Mouse (Mus musculus) heart, embryonic 14.5 days (tissue): ENCODE measurements around the gene Ctsf. TPM values are rescaled to one million over a fixed set of nuclear protein-coding genes. Genes with fewer than 3 reads are reported as not detected.
"Not testable (repeated sequence)": the region's sequence is repeated elsewhere in the genome, so short reads cannot be mapped to it uniquely, and the experiment has no call there.

Experiments used
- ATAC-seq: fragments of 200-750 bp; cut with Nextera tagmentation; 2 replicates; pipeline ENCODE4 v1.8.0; 2017; ENCODE audit warnings: low read depth, moderate TSS enrichment; ENCODE audit not compliant: insufficient number of reproducible peaks, insufficient read depth, low FRiP score
- H3K27ac ChIP-seq, 2 experiments: fragments of 200-500 bp in 1 of 2; fragments of 300-500 bp in 1 of 2; sonication (generic) in 1 of 2; replicated peaks in 1 of 2; 2 replicates each; pipeline ENCODE4 v1.5.1; 2012 to 2014; ENCODE audit warnings: low read depth in 2 of 2, low read length in 2 of 2, control low read depth in 1 of 2, mild to moderate bottlenecking in 1 of 2, mixed read lengths in 1 of 2; ENCODE audit not compliant: control insufficient read depth in 1 of 2, insufficient read depth in 1 of 2
- H3K27me3 ChIP-seq: fragments of 300-500 bp; sonication (generic); 2 replicates; pipeline ENCODE4 v1.6.1; 2014; ENCODE audit warnings: mild to moderate bottlenecking, low read length, control low read depth; ENCODE audit not compliant: control insufficient read depth, insufficient read depth
- H3K36me3 ChIP-seq: fragments of 300-500 bp; sonication (generic); 2 replicates; pipeline ENCODE4 v1.6.1; 2014; ENCODE audit warnings: mild to moderate bottlenecking, control low read depth, low read length, mixed read lengths; ENCODE audit not compliant: control insufficient read depth, insufficient read depth
- H3K4me1 ChIP-seq, 2 experiments: fragments of 200-500 bp in 1 of 2; fragments of 300-500 bp in 1 of 2; sonication (generic) in 1 of 2; 2 replicates each; pipeline ENCODE4 v1.6.1; 2012 to 2014; ENCODE audit warnings: low read length in 2 of 2, control low read depth in 1 of 2, mixed read lengths in 1 of 2; ENCODE audit not compliant: control insufficient read depth in 2 of 2, insufficient read depth in 2 of 2
- H3K4me2 ChIP-seq: fragments of 300-500 bp; sonication (generic); 2 replicates; pipeline ENCODE4 v1.6.1; 2014; ENCODE audit warnings: mild to moderate bottlenecking, low read length
- H3K4me3 ChIP-seq, 2 experiments: fragments of 200-500 bp in 1 of 2; fragments of 300-500 bp in 1 of 2; sonication (generic) in 1 of 2; 2 replicates each; pipeline ENCODE4 v1.5.1; 2012 to 2014; ENCODE audit warnings: low read length in 2 of 2, mild to moderate bottlenecking in 2 of 2, control low read depth in 1 of 2, low read depth in 1 of 2, moderate library complexity in 1 of 2; ENCODE audit not compliant: control insufficient read depth in 1 of 2, insufficient read depth in 1 of 2
- H3K9ac ChIP-seq: fragments of 300-500 bp; sonication (generic); 2 replicates; pipeline ENCODE4 v1.6.1; 2014; ENCODE audit warnings: mild to moderate bottlenecking, low read length
- H3K9me3 ChIP-seq: fragments of 300-500 bp; sonication (generic); 2 replicates; pipeline ENCODE4 v1.6.1; 2016; ENCODE audit warnings: low read length, control low read depth; ENCODE audit not compliant: control insufficient read depth
- WGBS: fragments of 180-500 bp; shearing (Covaris S2); extraction: QIAGEN DNeasy Blood & Tissue Kit; methylation state at CpG from one replicate; pipeline ENCODE4 v1.1.7; 2014; 5-methylcytosine and 5-hydroxymethylcytosine counted together
- polyA plus RNA-seq: library from polyadenylated mRNA; unstranded; fragments of >200 nt; fragmentation: Nextera tagmentation; extraction: Ambion mirVana; gene quantifications from 2 replicates; pipeline ENCODE4 v1.2.1, GENCODE M21; 2014

Ctsf gene
- polyA plus RNA-seq, 1 experiment from 2014 or later = 39.2 TPM

GRCm38 (mm10) chr19:4850281-4850680 is 4.6 kb upstream of the Ctsf start:
- peaks cover under 1 to 3% of the 10 kb centered on the region in 2 experiments; a peak in 2 of 4 replicates for H3K4me1 ChIP-seq
- H3K27me3 ChIP-seq = no peaks in the 10 kb centered on the region; the same call in 1 of the 2 replicates
- H3K4me3 ChIP-seq = no peak overlapping the region
- ATAC-seq = no peak
- no peak overlapping the region for H3K9ac ChIP-seq
- H3K9me3 ChIP-seq = no peaks in the 10 kb centered on the region
- no peaks in the 10 kb centered on the region for H3K36me3 ChIP-seq
- 38% methylated on average over 5 of the region's 5 CpGs for WGBS
- H3K4me2 ChIP-seq = no peak overlapping the region
- no peak overlapping the region for H3K27ac ChIP-seq

GRCm38 (mm10) chr19:4855470-4855820 is 515 bp downstream of the Ctsf start:
- 4% methylated on average over 14 of the region's 14 CpGs for WGBS
- Histone ChIP-seq H3K27me3 (no peaks in the 10 kb centered on the region), H3K4me3 (peak overlapping the region; percentile 65 to 91), H3K4me2 (peak overlapping the region; percentile 96), H3K4me1 (peaks cover 3 to 6% of the 10 kb centered on the region in 2 experiments; a peak in 2 of 4 replicates), H3K36me3 (no peaks in the 10 kb centered on the region), H3K9me3 (no peaks in the 10 kb centered on the region), H3K9ac (peak overlapping the region; percentile 80), H3K27ac (peak overlapping the region in 1 of 2 experiments; percentile 44; a peak in 1 of 4 replicates)
- ATAC-seq = peak; percentile 27; the same call in 1 of the 2 replicates

GRCm38 (mm10) chr19:4855951-4856350 is 1.0 kb downstream of the Ctsf start:
- peaks cover 3 to 6% of the 10 kb centered on the region in 2 experiments; a peak in 2 of 4 replicates for H3K4me1 ChIP-seq
- no peak for ATAC-seq
- peak overlapping the region; percentile 96; the same call in 1 of the 2 replicates for H3K4me2 ChIP-seq
- H3K27me3 ChIP-seq = no peaks in the 10 kb centered on the region
- 79% methylated on average over 4 of the region's 4 CpGs for WGBS
- H3K9ac ChIP-seq = no peak overlapping the region
- H3K9me3 ChIP-seq = no peaks in the 10 kb centered on the region
- no peak overlapping the region for H3K27ac ChIP-seq
- no peaks in the 10 kb centered on the region for H3K36me3 ChIP-seq
- peak overlapping the region in 1 of 2 experiments; percentile 65; a peak in 1 of 4 replicates for H3K4me3 ChIP-seq

- Histone ChIP-seq H3K27me3 (no peaks in the 10 kb centered on the region), H3K4me1 (peaks cover 3 to 6% of the 10 kb centered on the region in 2 experiments; a peak in 2 of 4 replicates), H3K27ac (no peak overlapping the region), H3K4me2 (no peak overlapping the region), H3K9ac (no peak overlapping the region), H3K4me3 (no peak overlapping the region), H3K9me3 (no peaks in the 10 kb centered on the region), H3K36me3 (0 out of 2 replicates have a peak, but pooled peaks cover 5% of the 10 kb centered on the region)
- 37% methylated on average over 6 of the region's 6 CpGs for WGBS
- no peak for ATAC-seq
These were observed 4.2 kb downstream of the Ctsf start for GRCm38 (mm10) chr19:4859081-4859480.

GRCm38 (mm10) chr19:4863048-4863447 is 8.1 kb downstream of the Ctsf start:
- no peaks in the 10 kb centered on the region for H3K9me3 ChIP-seq
- WGBS = 77% methylated on average over 6 of the region's 6 CpGs
- H3K4me2 ChIP-seq = no peak overlapping the region
- H3K9ac ChIP-seq = no peak overlapping the region
- H3K27me3 ChIP-seq = peaks cover 13% of the 10 kb centered on the region; the same call in 1 of the 2 replicates
- H3K36me3 ChIP-seq = 0 out of 2 replicates have a peak, but pooled peaks cover 5% of the 10 kb centered on the region
- no peak for ATAC-seq
- no peak overlapping the region for H3K4me3 ChIP-seq
- H3K27ac ChIP-seq = no peak overlapping the region
- H3K4me1 ChIP-seq = peaks cover 0 to 2% of the 10 kb centered on the region in 2 experiments; a peak in 1 of 4 replicates

GRCm38 (mm10) chr19:4865147-4865546 is 10.2 kb downstream of the Ctsf start:
- Histone ChIP-seq H3K36me3 (0 out of 2 replicates have a peak, but pooled peaks cover 5% of the 10 kb centered on the region), H3K4me3 (no peak overlapping the region), H3K9ac (0 out of 2 replicates have a peak overlapping the region, but pooled peaks have one; percentile 0), H3K27ac (no peak overlapping the region), H3K4me1 (peaks cover 0 to 2% of the 10 kb centered on the region in 2 experiments; a peak in 1 of 4 replicates), H3K4me2 (peak overlapping the region; percentile 27), H3K9me3 (no peaks in the 10 kb centered on the region), H3K27me3 (peaks cover 13% of the 10 kb centered on the region; the same call in 1 of the 2 replicates)
- no peak for ATAC-seq
- WGBS = 5% methylated on average over 17 of the region's 17 CpGs

- not testable (repeated sequence) for H3K4me3 ChIP-seq, H3K9me3 ChIP-seq, ATAC-seq, H3K27me3 ChIP-seq, H3K27ac ChIP-seq, H3K4me2 ChIP-seq, H3K9ac ChIP-seq, H3K36me3 ChIP-seq, H3K4me1 ChIP-seq
- WGBS = 79% methylated on average over 1 of the region's 1 CpGs
These were observed 19.7 kb downstream of the Ctsf start for GRCm38 (mm10) chr19:4874613-4875012.

GRCm38 (mm10) chr19:4876241-4876640 is 21.3 kb downstream of the Ctsf start:
- 60% methylated on average over 3 of the region's 4 CpGs for WGBS

More at GRCm38 (mm10) chr19:4876241-4876640, 21.3 kb downstream of the Ctsf start:
- Histone ChIP-seq H3K27ac (no peak overlapping the region), H3K4me3 (no peak overlapping the region), H3K4me2 (no peak overlapping the region), H3K36me3 (no peaks in the 10 kb centered on the region), H3K4me1 (peaks cover 4 to 9% of the 10 kb centered on the region in 2 experiments; a peak in 3 of 4 replicates), H3K9ac (no peak overlapping the region), H3K27me3 (no peaks in the 10 kb centered on the region), H3K9me3 (no peaks in the 10 kb centered on the region)
- no peak for ATAC-seq
